Mouse (Mus musculus) kidney, adult 9 months (tissue): ENCODE results near the gene Sycn.

Experiments used
- DNase-seq: peaks from one replicate; pipeline ENCODE4 v3.0.0; 2022

The Sycn gene

GRCm38 (mm10) chr7:28587644-28588043, 47.0 kb downstream of the Sycn start:
- DNase-seq = peak; percentile 79
